Mouse (Mus musculus): ENCODE results near the gene Clpp. TPM values are rescaled to one million over a fixed set of nuclear protein-coding genes. Genes with fewer than 3 reads are reported as not detected.

Gene Clpp
- polyA plus RNA-seq, 1 experiment: 139 TPM

DNA sequence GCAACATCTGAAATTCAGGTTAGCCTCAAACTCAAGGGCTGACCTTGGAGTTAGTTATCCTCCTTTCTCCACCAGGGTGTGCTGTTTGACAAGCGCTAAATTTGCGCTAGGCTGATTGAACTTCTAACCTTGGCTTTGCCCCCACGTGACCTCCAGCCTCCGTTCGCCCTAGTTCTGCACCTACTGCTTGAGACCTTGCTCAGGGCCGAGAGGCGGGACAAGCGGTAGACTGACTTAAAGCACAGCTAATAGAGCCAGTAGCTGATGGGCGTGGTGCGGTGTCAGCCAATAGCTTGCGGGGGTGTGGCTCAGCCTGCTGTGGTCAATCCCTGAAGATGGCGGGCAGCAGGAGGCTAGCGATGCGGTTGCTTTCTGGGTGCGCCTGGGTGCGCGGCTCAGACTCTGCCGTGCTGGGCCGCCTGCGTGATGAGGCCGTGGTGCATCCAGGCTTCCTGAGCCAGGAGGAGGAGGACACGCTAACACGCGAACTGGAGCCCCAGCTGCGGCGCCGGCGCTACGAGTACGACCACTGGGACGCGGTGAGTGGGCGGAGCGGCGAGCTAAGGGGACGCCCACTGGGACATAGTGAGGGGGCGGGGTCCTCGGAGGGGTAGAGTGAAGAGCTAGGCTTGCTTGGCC lies 7.0 kb downstream of the Clpp start, which contains the start of gene Alkbh7:
Gene Alkbh7 (plus strand): TSS at position 311 of the 639 bp plus-strand sequence.
- Histone ChIP-seq H3K27ac (ENCODE audit: insufficient read depth, low read length) (no peak within 1 kb of the TSS), H3K4me3 (ENCODE audit: insufficient read depth, low read length) (peak within 1 kb of the TSS; percentile 50), H3K4me1 (ENCODE audit: control insufficient read depth, insufficient read depth, low read length) (no peaks in the 10 kb centered on the region)
- peak; percentile 62 for TF ChIP-seq CTCF (IDR thresholded peaks at IDR 0.05; ENCODE audit: extremely low read depth, insufficient read depth, low read length)
- TF ChIP-seq POLR2A (IDR thresholded peaks at IDR 0.05; ENCODE audit: extremely low read depth, insufficient read depth, low read length): peak; percentile 73

DNA sequence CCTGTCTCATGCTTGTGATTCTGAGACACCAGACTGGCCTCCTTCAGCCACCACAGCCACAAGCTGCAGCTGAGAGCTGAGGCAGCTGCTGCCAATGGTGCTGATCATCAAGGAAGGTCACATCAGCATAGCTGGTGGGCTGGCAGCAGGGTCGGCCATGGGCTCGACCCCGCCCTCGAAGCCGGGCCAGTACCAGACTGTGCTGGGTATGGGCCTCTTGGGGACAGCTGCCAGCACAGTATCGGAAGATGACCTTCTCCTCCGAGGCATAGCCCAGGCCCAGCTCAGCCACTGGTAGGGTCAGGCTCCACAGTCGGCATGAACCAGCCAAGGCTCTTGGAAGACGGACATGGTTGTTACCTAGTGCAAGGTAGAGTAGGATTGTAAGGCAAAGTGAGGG lies 9.3 kb downstream of the Clpp start:
- H3K4me3 ChIP-seq (ENCODE audit: insufficient read depth, low read length): no peak overlapping the region
- no peak overlapping the region for H3K27ac ChIP-seq (ENCODE audit: insufficient read depth, low read length)
- TF ChIP-seq POLR2A (IDR thresholded peaks at IDR 0.05; ENCODE audit: extremely low read depth, insufficient read depth, low read length) (no peak), CTCF (IDR thresholded peaks at IDR 0.05; ENCODE audit: extremely low read depth, insufficient read depth, low read length) (no peak)
- H3K4me1 ChIP-seq (ENCODE audit: control insufficient read depth, insufficient read depth, low read length): no peaks in the 10 kb centered on the region

DNA sequence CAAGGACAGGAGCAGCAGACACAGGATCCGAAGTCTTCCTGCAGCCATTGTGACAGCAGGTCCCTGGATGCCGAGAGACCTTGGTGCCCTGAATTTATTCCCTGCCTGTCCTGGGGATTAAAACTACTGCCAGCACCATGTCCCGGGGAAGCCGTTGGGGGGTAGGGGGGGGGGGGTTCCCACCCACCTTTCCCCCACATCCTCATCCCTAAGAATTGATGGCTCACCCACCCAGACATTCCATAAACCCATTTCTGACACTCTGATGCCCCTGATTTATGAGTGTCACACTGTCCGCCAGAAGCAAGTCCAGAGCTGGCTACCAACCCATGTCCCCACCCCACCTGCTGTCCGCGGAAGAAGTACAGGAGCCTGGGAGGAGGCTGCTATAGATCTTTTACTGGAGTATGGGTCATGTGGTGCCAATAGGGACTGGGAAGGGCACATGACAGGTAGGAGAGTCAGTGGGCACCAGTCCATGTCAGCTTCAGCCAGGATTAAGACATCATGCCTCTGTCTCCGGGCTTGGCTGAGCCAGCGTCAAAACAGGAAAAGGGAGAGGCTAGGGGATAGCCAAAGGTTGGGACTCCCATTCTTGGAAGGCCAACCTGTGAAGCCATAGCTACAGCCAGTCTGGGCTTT lies 10.0 kb downstream of the Clpp start, which contains the start of gene Pspn:
Gene Pspn (minus strand): TSS at position 51 of the 642 bp plus-strand sequence.
- no peak within 1 kb of the TSS for H3K4me3 ChIP-seq (ENCODE audit: insufficient read depth, low read length)

DNA sequence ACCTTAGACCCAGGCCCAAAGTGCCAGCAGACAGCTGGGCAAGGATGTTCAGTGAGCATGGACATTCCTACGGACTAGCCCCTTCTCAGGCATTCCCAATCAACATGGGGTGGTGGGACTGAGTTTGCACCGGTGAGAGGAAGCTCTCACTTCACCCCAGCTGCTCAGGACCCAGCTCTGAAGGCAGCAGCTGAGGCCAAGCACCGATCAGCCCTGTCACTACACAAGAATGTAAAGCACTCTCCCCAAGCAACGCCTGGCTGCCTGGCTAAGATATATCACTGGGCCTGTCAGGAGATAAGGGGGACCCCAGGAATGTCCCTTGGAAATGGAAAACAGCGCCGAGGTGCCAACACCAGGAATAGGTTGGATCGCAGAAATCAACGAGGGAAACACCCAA lies 11.1 kb downstream of the Clpp start:
- no peak overlapping the region for H3K27ac ChIP-seq (ENCODE audit: insufficient read depth, low read length)
- H3K4me1 ChIP-seq (ENCODE audit: control insufficient read depth, insufficient read depth, low read length): no peaks in the 10 kb centered on the region
- no peak for TF ChIP-seq POLR2A (IDR thresholded peaks at IDR 0.05; ENCODE audit: extremely low read depth, insufficient read depth, low read length)
- H3K4me3 ChIP-seq (ENCODE audit: insufficient read depth, low read length): no peak overlapping the region

More for the DNA sequence above, 10.0 kb downstream of the Clpp start, which contains the start of gene Pspn:
- TF ChIP-seq POLR2A (IDR thresholded peaks at IDR 0.05; ENCODE audit: extremely low read depth, insufficient read depth, low read length): no peak
- no peak for TF ChIP-seq CTCF (IDR thresholded peaks at IDR 0.05; ENCODE audit: extremely low read depth, insufficient read depth, low read length)
- Histone ChIP-seq H3K4me1 (ENCODE audit: control insufficient read depth, insufficient read depth, low read length) (no peaks in the 10 kb centered on the region), H3K27ac (ENCODE audit: insufficient read depth, low read length) (no peak within 1 kb of the TSS)

DNA sequence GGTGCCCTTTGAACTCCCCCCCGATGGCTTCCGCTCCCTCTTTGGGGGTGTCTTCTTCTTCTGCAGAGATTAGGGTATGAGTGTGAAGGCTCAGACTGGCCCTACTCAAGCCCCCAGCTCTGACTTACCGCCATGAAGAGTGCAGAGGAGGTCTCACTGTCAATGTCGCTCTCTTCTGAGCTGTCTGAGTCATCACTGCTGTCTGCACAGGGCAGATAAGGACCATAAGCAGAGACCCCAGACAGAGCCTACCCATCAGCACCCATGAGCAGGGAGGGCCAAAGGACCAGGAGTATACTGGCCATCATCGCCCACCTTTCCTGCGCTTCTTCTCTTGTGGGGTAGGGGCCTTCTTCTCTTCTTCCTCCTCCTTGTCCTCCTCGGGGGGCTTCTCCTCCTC lies 13.9 kb downstream of the Clpp start:
- TF ChIP-seq POLR2A (IDR thresholded peaks at IDR 0.05; ENCODE audit: extremely low read depth, insufficient read depth, low read length): no peak
- H3K4me1 ChIP-seq (ENCODE audit: control insufficient read depth, insufficient read depth, low read length): no peaks in the 10 kb centered on the region
- H3K4me3 ChIP-seq (ENCODE audit: insufficient read depth, low read length): no peak overlapping the region
- H3K27ac ChIP-seq (ENCODE audit: insufficient read depth, low read length): no peak overlapping the region

DNA sequence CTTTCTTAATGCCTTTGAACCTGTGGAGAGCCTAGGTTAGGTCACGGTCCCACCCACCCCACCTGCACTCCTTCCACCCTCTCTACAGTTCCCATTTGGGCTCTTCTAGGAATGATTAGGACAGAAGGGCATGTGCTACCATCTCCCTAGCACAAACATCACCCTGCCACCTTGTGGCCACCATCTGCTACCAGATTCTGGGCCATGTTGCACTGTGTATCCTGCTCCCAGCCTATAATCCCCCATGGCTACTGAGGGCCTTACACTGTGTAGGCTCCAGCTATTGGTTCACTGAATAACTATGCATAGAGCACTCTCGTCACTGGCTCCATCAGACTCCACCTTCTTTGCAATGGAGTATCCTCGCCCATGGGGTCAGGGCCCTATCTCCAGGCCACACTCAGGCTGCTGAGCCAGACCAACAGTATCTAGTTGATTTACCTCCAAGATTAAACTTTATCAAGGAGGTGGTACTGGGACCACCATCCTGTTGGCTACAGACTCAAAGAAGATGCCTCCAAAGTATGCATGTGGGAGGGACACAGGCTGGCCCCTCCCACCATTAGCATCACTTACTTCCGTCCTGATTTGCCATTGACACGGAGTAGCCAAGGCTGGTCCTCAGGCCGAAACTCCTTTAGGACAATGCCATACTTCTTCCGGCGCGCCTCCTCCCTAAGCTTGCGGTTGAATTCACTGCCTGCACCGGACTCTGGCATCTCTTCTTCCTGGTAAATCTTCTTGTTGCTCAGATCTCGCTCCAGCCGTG lies 17.2 kb downstream of the Clpp start:
- H3K4me3 ChIP-seq (ENCODE audit: insufficient read depth, low read length): no peak overlapping the region
- TF ChIP-seq POLR2A (IDR thresholded peaks at IDR 0.05; ENCODE audit: extremely low read depth, insufficient read depth, low read length) (no peak), CTCF (IDR thresholded peaks at IDR 0.05; ENCODE audit: extremely low read depth, insufficient read depth, low read length) (peak; percentile 33; the same call in 1 of the 2 replicates)
- 0 out of 2 replicates have a peak, but pooled peaks cover 2% of the 10 kb centered on the region for H3K4me1 ChIP-seq (ENCODE audit: control insufficient read depth, insufficient read depth, low read length)
- no peak overlapping the region for H3K27ac ChIP-seq (ENCODE audit: insufficient read depth, low read length)

DNA sequence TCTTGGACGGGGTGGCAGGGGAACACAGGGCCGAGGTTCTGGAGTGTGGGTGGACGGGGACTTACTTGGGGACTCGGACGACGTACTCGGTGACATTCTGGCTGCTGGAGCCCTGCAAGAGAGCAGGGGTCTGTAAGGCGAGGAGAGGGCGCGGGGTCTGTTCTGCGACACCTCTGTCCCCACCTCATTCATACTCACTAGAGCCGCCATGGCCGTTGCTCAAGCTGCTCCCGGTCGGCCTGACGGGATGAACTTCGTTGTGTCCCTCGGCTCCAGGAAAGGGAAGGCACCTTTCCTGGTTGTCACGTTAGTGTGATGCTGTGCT lies 20.8 kb downstream of the Clpp start:
- H3K4me3 ChIP-seq (ENCODE audit: insufficient read depth, low read length): peak overlapping the region; percentile 75
- H3K4me1 ChIP-seq (ENCODE audit: control insufficient read depth, insufficient read depth, low read length): 0 out of 2 replicates have a peak, but pooled peaks cover 2% of the 10 kb centered on the region
- H3K27ac ChIP-seq (ENCODE audit: insufficient read depth, low read length): 0 out of 2 replicates have a peak overlapping the region, but pooled peaks have one; percentile 19
- TF ChIP-seq CTCF (IDR thresholded peaks at IDR 0.05; ENCODE audit: extremely low read depth, insufficient read depth, low read length): no peak
- TF ChIP-seq POLR2A (IDR thresholded peaks at IDR 0.05; ENCODE audit: extremely low read depth, insufficient read depth, low read length): no peak

DNA sequence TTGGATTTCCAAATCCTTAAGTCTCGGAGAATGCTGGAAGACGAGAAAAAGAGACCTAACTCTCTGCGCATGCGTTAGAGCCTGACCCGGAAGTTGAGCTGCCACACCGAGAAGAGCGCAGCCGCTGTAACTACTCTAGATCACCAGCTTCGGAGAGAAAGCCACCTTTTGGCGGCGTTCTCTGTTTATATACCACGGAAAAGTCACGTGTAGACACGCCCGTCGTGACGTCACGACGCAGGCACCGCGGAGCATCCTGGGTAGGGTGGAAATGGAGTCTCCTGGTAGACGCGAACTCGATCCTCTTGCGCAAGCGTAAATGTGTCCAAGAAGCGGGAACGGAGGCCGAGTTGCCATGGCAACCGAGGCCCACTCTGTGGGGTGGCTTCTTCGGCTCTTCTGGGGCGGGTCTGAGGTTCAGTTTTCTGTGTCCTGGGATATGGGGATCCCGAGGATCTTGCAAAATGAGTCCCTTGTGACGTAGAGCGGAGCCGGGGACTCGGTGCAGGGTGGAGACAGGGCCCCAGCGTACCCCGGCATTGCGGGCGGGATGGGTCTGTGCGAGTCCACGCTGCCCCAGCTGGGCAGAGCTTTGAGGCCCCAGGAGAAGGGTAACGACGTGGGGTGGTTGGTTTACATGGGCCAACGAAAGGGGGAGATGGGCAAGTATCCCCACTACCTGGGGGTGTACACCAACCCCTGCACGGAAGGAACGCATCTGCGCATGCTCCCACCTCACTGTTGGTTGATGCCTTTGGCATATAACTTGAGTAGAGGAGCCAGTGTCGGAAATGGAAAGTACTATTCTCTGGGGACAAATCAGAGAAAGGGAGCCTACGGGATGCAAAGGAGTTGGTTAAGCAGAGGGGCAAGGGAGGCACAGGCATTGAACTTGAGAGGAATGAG lies 21.4 kb downstream of the Clpp start, which contains the start of the genes Gtf2f1 and Gm17949:
Gene Gtf2f1 (minus strand): TSS at position 53 of the 906 bp plus-strand sequence.
Gene Gm17949 (plus strand): TSS at position 234 of the 906 bp plus-strand sequence.
- Histone ChIP-seq H3K4me3 (ENCODE audit: insufficient read depth, low read length) (peak within 1 kb of the TSS; percentile 75), H3K27ac (ENCODE audit: insufficient read depth, low read length) (peak within 1 kb of the TSS; percentile 88), H3K4me1 (ENCODE audit: control insufficient read depth, insufficient read depth, low read length) (0 out of 2 replicates have a peak, but pooled peaks cover 2% of the 10 kb centered on the region)
- peak; percentile 100 for TF ChIP-seq POLR2A (IDR thresholded peaks at IDR 0.05; ENCODE audit: extremely low read depth, insufficient read depth, low read length)
- TF ChIP-seq CTCF (IDR thresholded peaks at IDR 0.05; ENCODE audit: extremely low read depth, insufficient read depth, low read length): no peak
